ENCODE assay signal across 11 mouse cellular contexts in genomic region chr2:155299563-155299962, GRCm38 (mm10). TPM values are rescaled to one million over a fixed set of nuclear protein-coding genes. Genes with fewer than 3 reads are reported as not detected.
DNase-seq lines count a peak whose midpoint lies in the region; ATAC-seq and TF ChIP-seq lines count a peak whose summit lies in the region.
"Had no signal": no experiment of that assay in that cellular context is flagged by ENCODE, and none has a peak within 500 bp of the region (broad histone marks: within the 10 kb centered on the region; RNA-seq: fewer than 3 reads in every experiment).

No protein-coding gene starts in this region.

- no peak for TF ChIP-seq CTCF in bone marrow macrophage, adult 2 months (IDR thresholded peaks at IDR 0.05; ENCODE audit: low read depth, low read length)

- H3K27me3 ChIP-seq in embryonic facial prominence, embryonic 14.5 days (replicated peaks; ENCODE audit: control insufficient read depth, insufficient read depth, low read length) = no peaks in the 10 kb centered on the region
- H3K27me3 ChIP-seq in embryonic facial prominence, embryonic 10.5 days (replicated peaks; ENCODE audit: low read depth, poor library complexity, severe bottlenecking) = no peaks in the 10 kb centered on the region
- no peaks in the 10 kb centered on the region for H3K27me3 ChIP-seq in heart, embryonic 15.5 days
- no peaks in the 10 kb centered on the region for H3K27me3 ChIP-seq in forebrain, embryonic 11.5 days (ENCODE audit: control insufficient read depth, insufficient read depth, low read length)
- H3K27me3 ChIP-seq: hindbrain, embryonic 15.5 days had no signal

- ATAC-seq in embryonic facial prominence, embryonic 14.5 days (ENCODE audit: low read depth) = no peak
- 0 out of 2 replicates have a peak, but pooled peaks have one; percentile 47 for ATAC-seq in heart, embryonic 15.5 days (replicated peaks; ENCODE audit: insufficient number of reproducible peaks, insufficient read depth, low FRiP score, low read depth)
- ATAC-seq in forebrain, embryonic 11.5 days (replicated peaks; ENCODE audit: low FRiP score) = no peak
- ATAC-seq in erythroid progenitor cell, adult 5-6 weeks (replicated peaks; ENCODE audit: low FRiP score, poor library complexity, severe bottlenecking) = no peak

- H3K36me3 ChIP-seq in embryonic facial prominence, embryonic 14.5 days (ENCODE audit: control insufficient read depth, insufficient read depth, low read length) = peaks cover 52% of the 10 kb centered on the region
- peaks cover 86% of the 10 kb centered on the region for H3K36me3 ChIP-seq in embryonic facial prominence, embryonic 10.5 days (replicated peaks)
- H3K36me3 ChIP-seq in heart, embryonic 15.5 days = peaks cover 33% of the 10 kb centered on the region
- H3K36me3 ChIP-seq in forebrain, embryonic 11.5 days (ENCODE audit: control insufficient read depth, insufficient read depth, low read length) = peaks cover 10% of the 10 kb centered on the region; the same call in 1 of the 2 replicates

- 79% methylated on average over 4 of the region's 4 CpGs for WGBS in embryonic facial prominence, embryonic 14.5 days
- 81% methylated on average over 4 of the region's 4 CpGs for WGBS in embryonic facial prominence, embryonic 10.5 days
- 40% methylated on average over 4 of the region's 4 CpGs for WGBS in heart, embryonic 15.5 days
- WGBS in forebrain, embryonic 11.5 days = 92% methylated on average over 4 of the region's 4 CpGs

- no peaks in the 10 kb centered on the region for H3K4me1 ChIP-seq in embryonic facial prominence, embryonic 14.5 days (ENCODE audit: control insufficient read depth, insufficient read depth, low read length)
- H3K4me1 ChIP-seq in embryonic facial prominence, embryonic 10.5 days = no peaks in the 10 kb centered on the region
- H3K4me1 ChIP-seq in bone marrow macrophage, adult 2 months (ENCODE audit: control insufficient read depth, insufficient read depth, low read length) = peaks cover 13% of the 10 kb centered on the region
- peaks cover 11% of the 10 kb centered on the region for H3K4me1 ChIP-seq in heart, embryonic 15.5 days (replicated peaks)
- H3K4me1 ChIP-seq in forebrain, embryonic 11.5 days (replicated peaks; ENCODE audit: control insufficient read depth, insufficient read depth, low read length) = no peaks in the 10 kb centered on the region
- H3K4me1 ChIP-seq: hindbrain, embryonic 15.5 days had no signal

- 0 out of 2 replicates have a peak overlapping the region, but pooled peaks have one; percentile 28 for H3K27ac ChIP-seq in embryonic facial prominence, embryonic 14.5 days (replicated peaks; ENCODE audit: low read depth, low read length)
- H3K27ac ChIP-seq in embryonic facial prominence, embryonic 10.5 days (replicated peaks) = no peak overlapping the region
- H3K27ac ChIP-seq in bone marrow macrophage, adult 2 months (ENCODE audit: insufficient read depth, low read depth, low read length) = 0 out of 2 replicates have a peak overlapping the region, but pooled peaks have one; percentile 19
- peak overlapping the region; percentile 79 for H3K27ac ChIP-seq in heart, embryonic 15.5 days
- no peak overlapping the region for H3K27ac ChIP-seq in forebrain, embryonic 11.5 days (ENCODE audit: low read depth, low read length)
- H3K27ac ChIP-seq: hindbrain, embryonic 15.5 days; macrophage had no signal

- H3K9me3 ChIP-seq in embryonic facial prominence, embryonic 14.5 days (ENCODE audit: control insufficient read depth, low read length) = no peaks in the 10 kb centered on the region
- no peaks in the 10 kb centered on the region for H3K9me3 ChIP-seq in embryonic facial prominence, embryonic 10.5 days
- H3K9me3 ChIP-seq in heart, embryonic 15.5 days (replicated peaks) = no peaks in the 10 kb centered on the region
- no peaks in the 10 kb centered on the region for H3K9me3 ChIP-seq in forebrain, embryonic 11.5 days (ENCODE audit: control insufficient read depth, low read length)
- H3K9me3 ChIP-seq: hindbrain, embryonic 15.5 days had no signal

- DNase-seq in embryonic facial prominence, embryonic 14.5 days (ENCODE audit: low spot score) = peak; percentile 35
- DNase-seq in embryonic facial prominence, embryonic 10.5 days (ENCODE audit: low spot score) = no peak
- peak; percentile 63 for DNase-seq in lung, postnatal 25 days (ENCODE audit: low spot score)
- no peak for DNase-seq in forebrain, embryonic 11.5 days (ENCODE audit: low spot score)
- no peak for DNase-seq in spleen, postnatal 14 days (ENCODE audit: low spot score in 2 of 2)
- DNase-seq: right cerebral cortex, postnatal 14 days had no signal

- no peak overlapping the region for H3K4me3 ChIP-seq in embryonic facial prominence, embryonic 14.5 days (ENCODE audit: low read depth, low read length)
- H3K4me3 ChIP-seq in embryonic facial prominence, embryonic 10.5 days = no peak overlapping the region
- no peak overlapping the region for H3K4me3 ChIP-seq in bone marrow macrophage, adult 2 months (ENCODE audit: insufficient read depth, low read length)
- H3K4me3 ChIP-seq in heart, embryonic 15.5 days = no peak overlapping the region
- no peak overlapping the region for H3K4me3 ChIP-seq in forebrain, embryonic 11.5 days (ENCODE audit: low read depth, low read length)
- H3K4me3 ChIP-seq: hindbrain, embryonic 15.5 days had no signal

- H3K9ac ChIP-seq in embryonic facial prominence, embryonic 14.5 days (ENCODE audit: low read depth, low read length) = no peak overlapping the region
- no peak overlapping the region for H3K9ac ChIP-seq in heart, embryonic 15.5 days
- H3K9ac ChIP-seq in forebrain, embryonic 11.5 days (ENCODE audit: low read length) = no peak overlapping the region
- H3K9ac ChIP-seq: hindbrain, embryonic 15.5 days had no signal

- TF ChIP-seq POLR2A in bone marrow macrophage, adult 2 months (IDR thresholded peaks at IDR 0.05; ENCODE audit: borderline replicate concordance, low read depth, low read length) = no peak

- H3K4me2 ChIP-seq in embryonic facial prominence, embryonic 14.5 days (ENCODE audit: low read depth, low read length) = no peak overlapping the region
- no peak overlapping the region for H3K4me2 ChIP-seq in heart, embryonic 15.5 days
- H3K4me2 ChIP-seq in forebrain, embryonic 11.5 days (ENCODE audit: low read depth, low read length, severe bottlenecking) = no peak overlapping the region
- H3K4me2 ChIP-seq: hindbrain, embryonic 15.5 days had no signal

RNA-seq across cellular contexts. Expression of gene Map1lc3a, which starts 23.5 kb away (rescaled TPM):
- 241 and 248 TPM in 2 replicates for polyA plus RNA-seq in embryonic facial prominence, embryonic 14.5 days (2014; fragmentation: Nextera tagmentation; extraction: Ambion mirVana)
- polyA plus RNA-seq in embryonic facial prominence, embryonic 10.5 days (2016; fragmentation: Nextera tagmentation; extraction: Ambion mirVana) = 106 and 122 TPM in 2 replicates
- polyA plus RNA-seq in bone marrow macrophage, adult 2 months (2012; ENCODE audit: insufficient read depth, insufficient read length, missing spikeins) = 39.6 and 39.8 TPM in 2 replicates
- polyA plus RNA-seq in heart, embryonic 15.5 days (2015; fragmentation: Nextera tagmentation; extraction: Ambion mirVana) = 354 and 380 TPM in 2 replicates
- polyA plus RNA-seq in forebrain, embryonic 11.5 days (2014; fragmentation: Nextera tagmentation; extraction: Ambion mirVana) = 129 and 148 TPM in 2 replicates
- not detected in 2 replicates for total RNA-seq in erythroid progenitor cell, adult 5-6 weeks (2015; ENCODE audit: low replicate concordance)
- 2.8 TPM in 1 of 2 replicates, not detected in the other for total RNA-seq in erythroid progenitor cell, adult 5-6 weeks (2017; ENCODE audit: low replicate concordance)

RNA-seq across cellular contexts. Expression of gene Pigu, which starts 57.7 kb away (rescaled TPM):
- 43.7 and 47.9 TPM in 2 replicates for polyA plus RNA-seq in embryonic facial prominence, embryonic 14.5 days (2014; fragmentation: Nextera tagmentation; extraction: Ambion mirVana)
- 51.5 and 56.7 TPM in 2 replicates for polyA plus RNA-seq in embryonic facial prominence, embryonic 10.5 days (2016; fragmentation: Nextera tagmentation; extraction: Ambion mirVana)
- polyA plus RNA-seq in bone marrow macrophage, adult 2 months (2012; ENCODE audit: insufficient read depth, insufficient read length, missing spikeins) = 36.7 and 41.7 TPM in 2 replicates
- polyA plus RNA-seq in heart, embryonic 15.5 days (2015; fragmentation: Nextera tagmentation; extraction: Ambion mirVana) = 45.4 and 53.5 TPM in 2 replicates
- 55.9 and 56.3 TPM in 2 replicates for polyA plus RNA-seq in forebrain, embryonic 11.5 days (2014; fragmentation: Nextera tagmentation; extraction: Ambion mirVana)
- total RNA-seq in erythroid progenitor cell, adult 5-6 weeks (2015; ENCODE audit: low replicate concordance) = 5.9 and 22.3 TPM in 2 replicates
- total RNA-seq in erythroid progenitor cell, adult 5-6 weeks (2017; ENCODE audit: low replicate concordance) = 15.1 and 15.7 TPM in 2 replicates

Comparison
In these comparisons a context has a peak if more than half of its experiments do, and no peak if none do; other contexts are left out.
1. DNase-seq: peak in embryonic facial prominence, embryonic 14.5 days (single experiment) and lung, postnatal 25 days (single experiment); none in embryonic facial prominence, embryonic 10.5 days (single experiment), forebrain, embryonic 11.5 days (single experiment) and spleen, postnatal 14 days (0 of 2).
2. H3K27ac ChIP-seq: peak in embryonic facial prominence, embryonic 14.5 days (single experiment), bone marrow macrophage, adult 2 months (single experiment) and heart, embryonic 15.5 days (single experiment); none in embryonic facial prominence, embryonic 10.5 days (single experiment) and forebrain, embryonic 11.5 days (single experiment).